Mouse (Mus musculus) intestine, embryonic 16.5 days (tissue): ENCODE results near the gene Igtp. TPM values are rescaled to one million over a fixed set of nuclear protein-coding genes. Genes with fewer than 3 reads are reported as not detected.
"Not testable (repeated sequence)": the region's sequence is repeated elsewhere in the genome, so short reads cannot be mapped to it uniquely, and the experiment has no call there.

ENCODE experiments used
- ATAC-seq: fragments of 200-750 bp; cut with Nextera tagmentation; 2 replicates; pipeline ENCODE4 v1.8.0; 2017; ENCODE audit warnings: moderate TSS enrichment, moderate library complexity
- H3K27ac ChIP-seq: fragments of 300-500 bp; sonication (generic); 2 replicates; pipeline ENCODE4 v1.5.1; 2014; ENCODE audit warnings: mild to moderate bottlenecking, low read length
- H3K27me3 ChIP-seq: fragments of 300-500 bp; sonication (generic); replicated peaks from 2 replicates; pipeline ENCODE4 v1.6.1; 2014; ENCODE audit warnings: low read length, control low read depth, mixed read lengths; ENCODE audit not compliant: control insufficient read depth, insufficient read depth
- H3K36me3 ChIP-seq: fragments of 300-500 bp; sonication (generic); 2 replicates; pipeline ENCODE4 v1.6.1; 2014; ENCODE audit warnings: low read length, control low read depth; ENCODE audit not compliant: control insufficient read depth, insufficient read depth
- H3K4me1 ChIP-seq: fragments of 300-500 bp; sonication (generic); 2 replicates; pipeline ENCODE4 v1.6.1; 2014; ENCODE audit warnings: low read length, control low read depth, mixed read lengths; ENCODE audit not compliant: control insufficient read depth, insufficient read depth
- H3K4me2 ChIP-seq: fragments of 300-500 bp; sonication (generic); 2 replicates; pipeline ENCODE4 v1.6.1; 2014; ENCODE audit warnings: low read depth, low read length, control low read depth
- H3K4me3 ChIP-seq: fragments of 300-500 bp; sonication (generic); 2 replicates; pipeline ENCODE4 v1.5.1; 2014; ENCODE audit warnings: mild to moderate bottlenecking, low read length
- H3K9ac ChIP-seq: fragments of 300-500 bp; sonication (generic); 2 replicates; pipeline ENCODE4 v1.6.1; 2014; ENCODE audit warnings: low read depth, low read length
- H3K9me3 ChIP-seq: fragments of 300-500 bp; sonication (generic); 2 replicates; pipeline ENCODE4 v1.6.1; 2016; ENCODE audit warnings: low read length, control low read depth; ENCODE audit not compliant: control insufficient read depth
- WGBS: fragments of 180-500 bp; shearing (Covaris S2); extraction: QIAGEN DNeasy Blood & Tissue Kit; methylation state at CpG from one replicate; pipeline ENCODE4 v1.1.7; 2014; 5-methylcytosine and 5-hydroxymethylcytosine counted together
- polyA plus RNA-seq: library from polyadenylated mRNA; unstranded; fragments of >200 nt; fragmentation: Nextera tagmentation; extraction: Ambion mirVana; gene quantifications from 2 replicates; pipeline ENCODE4 v1.2.1, GENCODE M21; 2015

Gene Igtp
- polyA plus RNA-seq, 1 experiment from 2014 or later, result 4.5 TPM

DNA sequence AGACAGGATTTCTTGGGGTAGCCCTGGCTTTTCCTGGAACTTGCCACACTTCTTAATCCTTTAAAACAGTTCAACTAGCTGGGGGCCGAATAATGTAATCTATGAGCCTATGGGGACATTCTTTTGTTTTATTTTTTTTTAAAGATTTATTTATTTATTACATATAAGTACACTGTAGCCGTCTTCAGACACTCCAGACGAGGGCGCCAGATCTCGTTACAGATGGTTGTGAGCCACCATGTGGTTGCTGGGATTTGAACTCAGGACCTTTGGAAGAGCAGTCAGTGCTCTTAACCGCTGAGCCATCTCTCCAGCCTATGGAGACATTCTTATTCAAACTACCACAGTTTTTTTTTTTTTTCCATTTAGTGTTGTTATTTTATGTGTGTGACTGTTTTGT is 19.4 kb upstream of the Igtp start:
- not testable (repeated sequence) for ATAC-seq

DNA sequence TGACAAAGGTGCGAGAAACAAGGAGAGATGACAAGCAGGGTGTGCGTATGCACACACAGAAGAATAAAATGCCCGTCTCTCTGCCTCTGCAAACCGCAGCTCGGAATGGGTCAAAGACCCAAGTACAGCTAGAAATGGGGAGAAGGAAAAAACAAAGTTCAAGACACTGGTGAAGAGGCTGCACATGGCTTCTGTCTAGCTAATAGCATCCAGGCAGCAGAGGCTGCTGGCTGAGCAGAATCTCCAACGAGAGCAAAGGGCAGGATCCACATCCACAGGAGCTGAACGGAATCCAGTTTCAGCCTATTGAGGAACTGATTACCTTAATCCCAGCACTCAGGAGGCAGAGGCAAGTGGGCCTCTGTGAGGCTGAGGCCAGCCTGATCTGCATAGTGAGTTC is 18.6 kb upstream of the Igtp start:
- no peak overlapping the region for H3K27ac ChIP-seq
- no peak overlapping the region for H3K9ac ChIP-seq
- ATAC-seq, result no peak
- peaks cover 16% of the 10 kb centered on the region for H3K36me3 ChIP-seq
- H3K4me3 ChIP-seq, result no peak overlapping the region
- no peaks in the 10 kb centered on the region for H3K9me3 ChIP-seq
- H3K27me3 ChIP-seq, result no peaks in the 10 kb centered on the region
- H3K4me1 ChIP-seq, result no peaks in the 10 kb centered on the region
- no peak overlapping the region for H3K4me2 ChIP-seq
- 72% methylated on average over 7 of the region's 7 CpGs for WGBS

More for the DNA sequence above, 19.4 kb upstream of the Igtp start:
- not testable (repeated sequence) for H3K4me2 ChIP-seq, H3K4me1 ChIP-seq, H3K9ac ChIP-seq, H3K27me3 ChIP-seq, H3K4me3 ChIP-seq, H3K9me3 ChIP-seq, H3K27ac ChIP-seq
- WGBS, result 90% methylated on average over 6 of the region's 6 CpGs
- peaks cover 16% of the 10 kb centered on the region for H3K36me3 ChIP-seq

DNA sequence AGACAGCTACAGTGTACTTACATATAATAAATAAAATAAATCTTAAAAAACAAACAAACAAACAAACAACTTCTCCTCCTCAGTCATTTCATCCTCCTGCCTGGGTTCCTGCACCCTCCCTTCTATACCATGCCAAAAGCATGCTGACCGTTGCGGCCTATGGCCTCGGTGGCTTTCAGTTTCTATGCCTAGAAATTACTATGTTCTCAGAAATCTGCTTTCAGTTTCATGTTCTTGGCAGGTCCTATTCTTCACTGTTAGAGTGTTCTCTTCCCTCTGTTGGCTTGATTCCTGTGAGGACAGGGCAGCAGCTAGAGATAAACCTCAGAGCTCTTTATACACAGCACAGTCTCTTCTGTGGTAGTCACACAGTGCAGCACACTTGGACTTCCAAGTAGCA is 15.8 kb upstream of the Igtp start:
- H3K4me2 ChIP-seq, result no peak overlapping the region
- no peak for ATAC-seq
- peaks cover 4% of the 10 kb centered on the region; the same call in 1 of the 2 replicates for H3K36me3 ChIP-seq
- no peaks in the 10 kb centered on the region for H3K9me3 ChIP-seq
- WGBS, result 81% methylated on average over 3 of the region's 3 CpGs
- no peak overlapping the region for H3K9ac ChIP-seq
- no peaks in the 10 kb centered on the region for H3K4me1 ChIP-seq
- H3K27ac ChIP-seq, result no peak overlapping the region
- no peaks in the 10 kb centered on the region for H3K27me3 ChIP-seq
- no peak overlapping the region for H3K4me3 ChIP-seq

DNA sequence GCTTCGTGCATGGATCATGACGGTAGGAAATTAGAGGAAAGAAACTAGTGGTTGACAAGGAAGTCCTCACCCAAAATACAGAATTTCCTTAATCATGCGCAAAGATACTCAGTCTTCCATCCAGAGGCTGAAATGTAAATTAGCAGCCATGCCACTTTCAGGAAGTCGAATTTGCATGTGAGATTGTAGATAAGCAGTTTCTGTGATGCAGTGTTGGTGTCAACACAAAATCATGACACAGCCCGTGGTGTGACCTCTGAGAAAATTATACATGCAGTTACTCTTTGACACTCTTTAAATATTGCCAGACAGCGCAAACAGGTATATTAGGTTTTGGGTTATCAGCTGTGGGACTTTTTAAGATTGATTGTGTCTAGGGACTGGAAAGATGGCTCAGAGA is 9.7 kb upstream of the Igtp start:
- Histone ChIP-seq H3K36me3 (no peaks in the 10 kb centered on the region), H3K27ac (no peak overlapping the region), H3K9me3 (no peaks in the 10 kb centered on the region), H3K4me1 (0 out of 2 replicates have a peak, but pooled peaks cover 5% of the 10 kb centered on the region), H3K4me2 (no peak overlapping the region), H3K9ac (no peak overlapping the region), H3K4me3 (no peak overlapping the region), H3K27me3 (no peaks in the 10 kb centered on the region)
- WGBS, result 87% methylated on average over 6 of the region's 6 CpGs
- ATAC-seq, result no peak

DNA sequence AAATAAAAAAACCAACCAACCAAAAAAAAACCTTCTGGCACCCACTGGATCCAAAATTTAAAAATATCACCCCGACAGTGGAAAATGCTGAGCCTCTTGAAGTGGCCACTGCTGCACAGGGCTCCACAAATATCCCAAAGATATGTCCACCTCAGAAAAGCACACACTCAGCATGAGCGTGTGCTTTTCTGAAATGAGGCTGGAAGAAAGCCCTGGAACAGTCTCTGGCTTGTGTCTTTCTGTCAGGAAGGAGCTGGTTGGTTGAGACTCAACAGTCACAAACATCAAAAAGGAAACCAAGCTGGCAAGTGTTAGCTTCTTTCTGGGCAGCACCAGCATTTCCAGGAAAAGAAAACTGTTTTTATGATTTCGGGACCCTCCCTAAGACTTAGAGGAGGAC is 6.0 kb upstream of the Igtp start:
- Histone ChIP-seq H3K27me3 (no peaks in the 10 kb centered on the region), H3K36me3 (no peaks in the 10 kb centered on the region), H3K27ac (no peak overlapping the region), H3K4me3 (no peak overlapping the region), H3K4me2 (no peak overlapping the region), H3K9ac (no peak overlapping the region), H3K4me1 (0 out of 2 replicates have a peak, but pooled peaks cover 5% of the 10 kb centered on the region), H3K9me3 (no peaks in the 10 kb centered on the region)
- ATAC-seq, result no peak
- 52% methylated on average over 3 of the region's 3 CpGs for WGBS

DNA sequence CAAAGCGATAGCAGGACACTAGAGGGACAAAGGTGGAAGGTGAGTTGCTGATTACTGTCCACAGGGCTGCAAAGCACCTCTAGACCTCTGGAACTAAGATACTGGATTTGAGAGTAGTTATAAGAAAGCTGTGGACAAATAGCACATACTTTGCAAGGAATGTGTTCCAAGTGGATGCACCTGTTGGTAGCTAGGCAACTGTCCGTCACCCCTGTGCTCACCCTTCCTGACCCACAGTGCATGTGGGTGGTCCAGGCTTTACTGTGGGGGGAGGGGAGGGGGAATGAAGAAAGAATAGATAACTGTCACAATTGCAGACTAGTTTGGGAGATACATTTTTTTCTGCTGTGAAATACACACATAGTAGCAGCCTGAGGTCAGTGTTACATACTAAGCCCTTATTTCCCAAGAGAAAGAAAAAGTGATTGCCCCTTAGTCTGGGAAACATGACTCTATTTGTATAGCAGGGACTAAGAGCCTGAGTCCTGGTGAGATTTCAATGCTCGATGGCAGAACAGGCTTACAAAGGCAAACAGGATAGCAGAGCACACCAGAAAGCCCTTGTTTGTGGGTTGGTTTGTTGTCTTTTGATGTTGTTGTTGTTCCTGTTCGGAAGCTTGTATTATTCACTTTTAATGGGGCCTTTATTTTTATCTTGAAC is 5.4 kb upstream of the Igtp start:
- 39% methylated on average over 4 of the region's 4 CpGs for WGBS
- Histone ChIP-seq H3K9me3 (no peaks in the 10 kb centered on the region), H3K36me3 (no peaks in the 10 kb centered on the region), H3K4me2 (no peak overlapping the region), H3K27ac (no peak overlapping the region), H3K9ac (no peak overlapping the region), H3K4me3 (no peak overlapping the region), H3K27me3 (no peaks in the 10 kb centered on the region), H3K4me1 (0 out of 2 replicates have a peak, but pooled peaks cover 5% of the 10 kb centered on the region)
- no peak for ATAC-seq

DNA sequence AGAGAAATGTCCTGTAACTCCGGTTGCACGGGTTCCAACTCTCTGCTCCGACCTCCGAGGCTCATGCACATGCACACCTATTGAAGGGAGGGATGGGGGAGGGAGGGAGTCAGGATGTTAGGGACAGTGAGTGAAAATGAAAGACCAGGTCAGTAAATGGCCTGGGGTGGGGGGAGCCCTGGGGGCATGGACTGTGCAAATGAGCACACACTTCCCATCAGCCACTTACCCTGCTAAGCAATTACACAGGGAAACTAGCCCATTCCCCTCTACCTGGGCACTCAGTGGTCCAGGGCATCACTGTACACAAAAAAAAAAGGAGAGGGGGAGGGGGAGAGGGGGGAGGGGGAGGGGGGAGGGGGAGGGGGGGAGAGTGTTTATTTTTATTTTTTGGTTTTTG is 693 bp upstream of the Igtp start:
- Histone ChIP-seq H3K36me3 (no peaks in the 10 kb centered on the region), H3K4me3 (peak overlapping the region; percentile 70; the same call in 1 of the 2 replicates), H3K4me2 (peak overlapping the region; percentile 78), H3K9me3 (no peaks in the 10 kb centered on the region), H3K27ac (no peak overlapping the region), H3K9ac (no peak overlapping the region), H3K27me3 (no peaks in the 10 kb centered on the region), H3K4me1 (0 out of 2 replicates have a peak, but pooled peaks cover 5% of the 10 kb centered on the region)
- 89% methylated on average over 4 of the region's 4 CpGs for WGBS
- no peak for ATAC-seq

DNA sequence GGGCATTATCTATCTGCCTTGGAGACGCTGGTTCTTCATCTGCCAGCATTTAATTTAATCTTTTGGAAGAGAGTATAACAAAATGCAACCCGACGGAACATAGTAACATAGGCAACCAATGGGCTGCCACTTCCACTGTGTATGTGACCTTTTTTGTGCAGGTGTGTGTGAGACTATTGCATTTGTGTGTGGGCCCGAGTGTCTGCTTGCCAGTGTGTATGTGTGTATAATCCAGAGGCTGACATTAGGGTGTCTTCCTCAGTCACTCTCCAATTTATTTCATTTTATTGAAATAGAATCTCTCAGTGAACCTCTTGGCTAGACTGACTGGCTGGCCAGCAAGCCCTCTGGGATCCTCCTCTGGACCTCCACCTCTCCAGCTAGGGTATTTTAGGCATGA is 870 bp downstream of the Igtp start:
- Histone ChIP-seq H3K27ac (no peak overlapping the region), H3K27me3 (no peaks in the 10 kb centered on the region), H3K9me3 (no peaks in the 10 kb centered on the region), H3K9ac (0 out of 2 replicates have a peak overlapping the region, but pooled peaks have one; percentile 75), H3K4me3 (no peak overlapping the region), H3K4me2 (no peak overlapping the region), H3K4me1 (no peaks in the 10 kb centered on the region), H3K36me3 (no peaks in the 10 kb centered on the region)
- WGBS, result 91% methylated on average over 4 of the region's 4 CpGs
- ATAC-seq, result no peak

DNA sequence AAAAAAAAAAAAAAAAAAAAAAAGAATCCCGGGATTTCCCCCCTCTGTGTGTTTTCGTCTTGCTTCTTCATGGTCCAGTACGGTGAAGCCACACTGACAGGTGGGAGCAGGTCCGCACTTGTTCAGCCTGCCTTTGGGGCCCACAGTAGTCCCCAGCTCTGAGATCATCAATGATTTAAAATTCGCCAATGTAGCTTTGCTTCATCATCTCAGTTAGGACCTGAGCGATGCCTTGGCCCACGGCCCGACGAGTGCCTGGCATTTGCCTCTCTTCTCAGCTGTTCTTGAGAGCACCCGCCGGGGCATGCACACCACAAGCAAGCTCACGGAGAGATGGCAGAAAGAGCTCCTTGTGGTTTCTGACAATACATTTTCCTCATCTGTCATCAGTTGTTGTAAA is 1.7 kb downstream of the Igtp start:
- Histone ChIP-seq H3K27ac (no peak overlapping the region), H3K9me3 (no peaks in the 10 kb centered on the region), H3K9ac (no peak overlapping the region), H3K4me2 (no peak overlapping the region), H3K4me1 (no peaks in the 10 kb centered on the region), H3K4me3 (no peak overlapping the region), H3K36me3 (no peaks in the 10 kb centered on the region), H3K27me3 (no peaks in the 10 kb centered on the region)
- WGBS, result 85% methylated on average over 12 of the region's 12 CpGs
- no peak for ATAC-seq
